Mouse (Mus musculus): ENCODE results near the gene Hagh. TPM values are rescaled to one million over a fixed set of nuclear protein-coding genes. Genes with fewer than 3 reads are reported as not detected.

Gene Hagh
- polyA plus RNA-seq, 1 experiment = 636 TPM

DNA sequence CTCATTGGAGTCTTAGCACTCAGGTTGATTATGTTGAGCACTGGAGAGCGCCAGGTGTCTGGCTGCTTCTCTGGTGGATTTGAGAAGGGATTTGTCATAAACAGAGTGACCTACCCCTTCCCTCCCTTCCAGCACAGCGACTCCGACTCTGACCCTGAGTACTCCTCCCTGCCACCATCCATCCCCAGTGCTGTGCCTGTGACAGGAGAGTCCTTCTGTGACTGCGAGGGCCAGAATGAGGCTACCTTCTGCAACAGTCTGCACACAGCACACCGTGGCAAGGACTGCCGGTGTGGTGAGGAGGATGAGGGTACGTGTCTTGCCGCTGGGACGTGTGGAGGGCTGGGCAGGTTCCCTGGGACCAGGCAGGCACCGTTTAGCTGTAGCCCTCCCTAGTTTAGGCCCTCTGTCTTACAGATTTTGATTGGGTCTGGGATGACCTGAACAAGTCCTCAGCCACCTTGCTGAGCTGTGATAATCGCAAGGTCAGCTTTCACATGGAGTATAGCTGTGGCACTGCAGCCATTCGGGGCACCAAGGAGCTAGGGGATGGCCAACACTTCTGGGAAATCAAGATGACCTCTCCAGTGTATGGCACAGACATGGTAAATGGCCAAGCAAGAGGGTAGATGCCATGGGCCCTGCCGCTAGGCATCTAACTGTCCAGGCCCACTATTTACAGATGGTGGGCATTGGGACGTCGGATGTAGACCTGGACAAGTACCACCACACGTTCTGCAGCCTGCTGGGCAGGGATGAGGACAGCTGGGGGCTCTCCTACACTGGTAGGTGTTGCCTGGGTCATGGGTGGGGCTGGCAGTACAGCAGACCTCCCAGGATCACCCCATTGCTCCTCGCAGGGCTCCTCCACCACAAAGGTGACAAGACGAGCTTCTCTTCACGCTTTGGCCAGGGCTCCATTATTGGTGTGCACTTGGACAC is 50.5 kb downstream of the Hagh start:
- H3K36me3 ChIP-seq (ENCODE audit: control insufficient read depth, insufficient read depth, low read length) = no peaks in the 10 kb centered on the region; the same call in none of the 2 replicates
- H3K27ac ChIP-seq (ENCODE audit: insufficient read depth, low read depth, low read length) = no peak overlapping the region
- H3K4me1 ChIP-seq (ENCODE audit: control insufficient read depth, insufficient read depth, low read length) = peaks cover 15% of the 10 kb centered on the region; the same call in 1 of the 2 replicates
- H3K27me3 ChIP-seq (replicated peaks; ENCODE audit: control insufficient read depth, insufficient read depth, low read length) = no peaks in the 10 kb centered on the region
- TF ChIP-seq CTCF (conservative IDR thresholded peaks at IDR 0.05; ENCODE audit: insufficient read depth, insufficient read length, low read depth, low read length) (no peak), POLR2A (IDR thresholded peaks at IDR 0.05; ENCODE audit: low read depth, low read length) (peak; percentile 75)
- no peak overlapping the region for H3K4me3 ChIP-seq (ENCODE audit: insufficient read depth, low read depth, low read length)
- DNase-seq = no peak
- WGBS = 80% methylated on average over 19 of the region's 19 CpGs

- TF ChIP-seq POLR2A (IDR thresholded peaks at IDR 0.05; ENCODE audit: low read depth, low read length) (peak; percentile 4), CTCF (conservative IDR thresholded peaks at IDR 0.05; ENCODE audit: insufficient read depth, insufficient read length, low read depth, low read length) (no peak)
- 74% methylated on average over 13 of the region's 13 CpGs for WGBS
- no peaks in the 10 kb centered on the region for H3K27me3 ChIP-seq (replicated peaks; ENCODE audit: control insufficient read depth, insufficient read depth, low read length)
- DNase-seq = no peak
- H3K4me1 ChIP-seq (ENCODE audit: control insufficient read depth, insufficient read depth, low read length) = peaks cover 15% of the 10 kb centered on the region; the same call in 1 of the 2 replicates
- H3K27ac ChIP-seq (ENCODE audit: insufficient read depth, low read depth, low read length) = no peak overlapping the region
- no peak overlapping the region for H3K4me3 ChIP-seq (ENCODE audit: insufficient read depth, low read depth, low read length)
- H3K36me3 ChIP-seq (ENCODE audit: control insufficient read depth, insufficient read depth, low read length) = no peaks in the 10 kb centered on the region; the same call in none of the 2 replicates
These were observed 51.4 kb downstream of the Hagh start for GRCm38 (mm10) chr17:24891321-24891720.

- Histone ChIP-seq H3K27me3 (replicated peaks; ENCODE audit: control insufficient read depth, insufficient read depth, low read length) (no peaks in the 10 kb centered on the region), H3K4me1 (ENCODE audit: control insufficient read depth, insufficient read depth, low read length) (peaks cover 14% of the 10 kb centered on the region; the same call in 1 of the 2 replicates), H3K27ac (ENCODE audit: insufficient read depth, low read depth, low read length) (no peak overlapping the region), H3K36me3 (ENCODE audit: control insufficient read depth, insufficient read depth, low read length) (no peaks in the 10 kb centered on the region; the same call in none of the 2 replicates), H3K4me3 (ENCODE audit: insufficient read depth, low read depth, low read length) (no peak overlapping the region)
- no peak for DNase-seq
- 85% methylated on average over 12 of the region's 12 CpGs for WGBS
- TF ChIP-seq POLR2A (IDR thresholded peaks at IDR 0.05; ENCODE audit: low read depth, low read length) (no peak), CTCF (conservative IDR thresholded peaks at IDR 0.05; ENCODE audit: insufficient read depth, insufficient read length, low read depth, low read length) (no peak)
These were observed 52.8 kb downstream of the Hagh start for GRCm38 (mm10) chr17:24892785-24893184.

GRCm38 (mm10) chr17:24893276-24893675 is 53.3 kb downstream of the Hagh start:
- Histone ChIP-seq H3K36me3 (ENCODE audit: control insufficient read depth, insufficient read depth, low read length) (no peaks in the 10 kb centered on the region; the same call in none of the 2 replicates), H3K27me3 (replicated peaks; ENCODE audit: control insufficient read depth, insufficient read depth, low read length) (no peaks in the 10 kb centered on the region), H3K4me1 (ENCODE audit: control insufficient read depth, insufficient read depth, low read length) (peaks cover 12% of the 10 kb centered on the region; the same call in 1 of the 2 replicates), H3K4me3 (ENCODE audit: insufficient read depth, low read depth, low read length) (no peak overlapping the region), H3K27ac (ENCODE audit: insufficient read depth, low read depth, low read length) (no peak overlapping the region)
- no peak for TF ChIP-seq CTCF (conservative IDR thresholded peaks at IDR 0.05; ENCODE audit: insufficient read depth, insufficient read length, low read depth, low read length)
- TF ChIP-seq POLR2A (IDR thresholded peaks at IDR 0.05; ENCODE audit: low read depth, low read length) = no peak
- WGBS = 90% methylated on average over 2 of the region's 2 CpGs
- DNase-seq = no peak

GRCm38 (mm10) chr17:24894061-24894994 is 54.4 kb downstream of the Hagh start:
- TF ChIP-seq POLR2A (IDR thresholded peaks at IDR 0.05; ENCODE audit: low read depth, low read length) (no peak), CTCF (conservative IDR thresholded peaks at IDR 0.05; ENCODE audit: insufficient read depth, insufficient read length, low read depth, low read length) (no peak)
- H3K27ac ChIP-seq (ENCODE audit: insufficient read depth, low read depth, low read length) = peak overlapping the region; percentile 73
- no peak for DNase-seq
- 8% methylated on average over 31 of the region's 31 CpGs for WGBS
- H3K4me3 ChIP-seq (ENCODE audit: insufficient read depth, low read depth, low read length) = peak overlapping the region; percentile 87
- no peaks in the 10 kb centered on the region for H3K27me3 ChIP-seq (replicated peaks; ENCODE audit: control insufficient read depth, insufficient read depth, low read length)
- H3K4me1 ChIP-seq (ENCODE audit: control insufficient read depth, insufficient read depth, low read length) = peaks cover 9% of the 10 kb centered on the region; the same call in 1 of the 2 replicates
- H3K36me3 ChIP-seq (ENCODE audit: control insufficient read depth, insufficient read depth, low read length) = no peaks in the 10 kb centered on the region; the same call in none of the 2 replicates

DNA sequence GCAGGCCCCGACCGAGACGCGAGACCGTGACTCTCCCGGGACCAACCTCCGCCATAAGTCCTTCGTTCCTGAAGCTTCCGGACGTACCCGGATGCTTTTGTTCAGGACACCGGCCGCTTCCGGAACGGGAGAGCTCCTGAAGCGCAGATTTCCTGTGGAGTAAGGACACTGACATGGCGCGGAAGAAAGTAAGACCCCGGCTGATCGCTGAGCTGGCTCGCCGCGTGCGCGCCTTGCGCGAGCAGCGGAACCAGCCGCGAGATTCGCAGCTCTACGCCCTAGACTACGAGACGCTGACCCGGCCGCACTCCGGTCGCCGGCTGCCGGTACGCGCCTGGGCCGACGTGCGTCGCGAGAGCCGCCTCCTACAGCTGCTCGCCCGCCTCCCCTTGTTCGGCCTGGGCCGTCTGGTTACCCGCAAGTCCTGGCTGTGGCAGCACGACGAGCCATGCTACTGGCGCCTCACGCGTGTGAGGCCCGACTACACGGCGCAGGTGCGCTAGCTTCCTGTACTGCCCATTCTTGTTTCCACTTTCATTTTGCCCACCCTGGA is 55.1 kb downstream of the Hagh start, which contains the start of the genes Eme2 and Mrps34:
Gene Eme2 (minus strand): TSS at position 93 of the 553 bp plus-strand sequence.
Gene Mrps34 (plus strand): TSS at position 122 of the 553 bp plus-strand sequence.
- peaks cover 9% of the 10 kb centered on the region; the same call in 1 of the 2 replicates for H3K4me1 ChIP-seq (ENCODE audit: control insufficient read depth, insufficient read depth, low read length)
- peak within 1 kb of the TSS; percentile 79 for H3K27ac ChIP-seq (ENCODE audit: insufficient read depth, low read depth, low read length)
- peak; percentile 92 for DNase-seq
- H3K27me3 ChIP-seq (replicated peaks; ENCODE audit: control insufficient read depth, insufficient read depth, low read length) = no peaks in the 10 kb centered on the region
- TF ChIP-seq POLR2A (IDR thresholded peaks at IDR 0.05; ENCODE audit: low read depth, low read length) (peak; percentile 66), CTCF (conservative IDR thresholded peaks at IDR 0.05; ENCODE audit: insufficient read depth, insufficient read length, low read depth, low read length) (no peak)
- peak within 1 kb of the TSS; percentile 87 for H3K4me3 ChIP-seq (ENCODE audit: insufficient read depth, low read depth, low read length)
- under 1% methylated on average over 62 of the region's 62 CpGs for WGBS
- H3K36me3 ChIP-seq (ENCODE audit: control insufficient read depth, insufficient read depth, low read length) = no peaks in the 10 kb centered on the region; the same call in none of the 2 replicates

Measured in kidney, adult 2 months (tissue).